Mouse (Mus musculus) cerebellum, adult 2 months (tissue): Measurements from ENCODE around the gene Ppox.

Experiments used
- CTCF ChIP-seq: fragments of 200-500 bp; IDR thresholded peaks from 2 replicates; pipeline ENCODE4 v1.5.1; 2011; ENCODE audit warnings: low read depth, mild to moderate bottlenecking, control low read depth, low read length, moderate library complexity, borderline replicate concordance; ENCODE audit not compliant: insufficient read depth
- POLR2A ChIP-seq: fragments of 200-500 bp; IDR thresholded peaks from 2 replicates; pipeline ENCODE4 v1.6.1; 2011; ENCODE audit warnings: low read length, control low read depth, borderline replicate concordance; ENCODE audit not compliant: insufficient read depth

- TF ChIP-seq POLR2A (no peak), CTCF (no peak)
Observed at GRCm38 (mm10) chr1:171234538-171234937, 46.4 kb downstream of the Ppox start.
